Mouse (Mus musculus): Measurements from ENCODE around the gene Ypel3. TPM values are rescaled to one million over a fixed set of nuclear protein-coding genes. Genes with fewer than 3 reads are reported as not detected.

Ypel3 gene
- polyA plus RNA-seq (2012; rRNA removed), result 211 and 214 TPM in 2 replicates

GRCm38 (mm10) chr7:126776598-126777057, at the start of gene Ypel3:
Gene Ypel3, plus strand, starts transcription at chr7:126776955.

DNA sequence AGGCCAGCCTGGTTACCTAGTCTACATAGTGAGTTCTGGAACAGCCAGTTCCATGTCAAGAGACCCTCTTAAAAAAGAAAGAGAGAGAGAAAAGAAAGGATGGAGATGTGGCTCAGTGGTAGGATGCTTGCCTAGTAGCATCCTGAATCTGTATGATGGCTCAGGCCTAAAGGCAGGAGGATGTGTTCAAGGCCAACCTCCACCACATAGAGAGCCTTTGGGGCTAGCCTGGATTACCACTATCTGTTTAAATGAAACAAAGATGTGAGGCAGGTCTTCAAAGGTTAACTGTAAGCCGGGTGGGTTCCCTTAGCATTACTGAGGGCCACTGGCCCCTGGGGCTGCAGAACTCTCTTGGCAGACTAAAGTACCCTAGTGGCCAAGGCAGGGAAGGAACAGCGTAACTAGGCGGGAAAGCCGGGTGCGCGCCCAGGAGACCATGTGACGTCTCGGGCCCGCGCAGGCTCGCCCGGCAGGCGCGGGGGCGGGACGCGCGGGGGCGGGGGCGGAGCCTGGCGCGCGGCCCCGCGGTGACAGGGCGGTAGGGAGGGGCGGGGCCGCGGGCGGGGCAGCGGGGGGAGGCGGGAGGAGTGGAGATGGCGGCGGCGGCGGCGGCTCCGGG, 17.6 kb upstream of the Ypel3 start, which contains the start of gene Mapk3:
Mapk3 (plus strand) TSS at position 552 of the 622 bp plus-strand sequence.

DNA sequence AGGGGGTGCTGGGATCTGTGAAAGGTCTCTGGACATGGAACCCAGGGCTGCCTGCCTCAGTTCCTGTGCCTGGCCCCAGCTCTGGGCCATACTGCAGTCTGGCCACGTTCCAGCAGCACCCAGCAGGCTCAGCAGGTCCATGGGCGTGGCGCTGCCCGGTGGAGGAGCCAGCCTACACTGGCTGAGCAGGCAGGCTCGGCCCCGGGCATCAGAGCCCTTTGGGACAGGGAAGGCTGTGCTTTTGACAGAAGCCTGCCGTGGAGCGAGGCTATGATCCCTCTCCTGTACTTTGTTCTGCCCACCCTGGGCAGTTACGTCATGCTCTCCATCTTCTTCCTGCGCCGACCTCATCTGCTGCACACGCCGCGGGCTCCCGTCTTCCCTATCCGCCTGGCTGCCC, 10.6 kb upstream of the Ypel3 start, which contains the start of gene Gdpd3:
Gdpd3 (plus strand) TSS at position 134 of the 400 bp plus-strand sequence.

DNA sequence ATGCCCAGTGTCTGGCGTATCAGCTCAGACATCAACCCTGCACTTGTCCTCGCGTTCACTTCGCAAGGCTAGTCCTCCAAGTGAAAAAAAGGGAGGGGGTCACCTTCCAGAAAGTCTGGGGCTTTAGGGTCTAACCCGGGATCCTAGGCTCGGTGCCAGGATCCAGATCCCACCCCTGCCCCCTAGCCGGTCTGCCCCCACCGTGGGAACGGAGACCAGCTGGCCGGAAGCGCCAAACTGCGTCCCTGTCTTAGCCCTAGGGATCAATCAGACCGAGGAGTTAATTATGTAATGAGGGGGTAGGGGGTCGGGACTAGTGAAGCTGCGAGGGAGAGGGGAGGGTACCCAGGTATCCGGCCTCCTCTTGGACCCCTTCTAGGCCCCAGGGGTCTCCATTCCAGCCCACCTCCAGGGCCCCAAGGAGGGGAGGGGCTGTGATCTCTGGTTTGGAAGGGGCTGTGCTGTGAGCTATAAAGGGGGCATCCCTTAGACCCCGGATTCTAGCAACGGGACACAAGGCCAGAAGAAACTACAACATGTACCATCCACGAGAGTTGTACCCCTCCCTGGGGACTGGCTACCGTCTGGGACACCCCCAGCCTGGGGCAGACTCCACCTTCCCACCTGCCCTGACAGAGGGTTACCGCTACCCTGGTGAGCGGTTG, 4.3 kb downstream of the Ypel3 start, which contains the start of gene Tbx6:
Tbx6 (plus strand) TSS at position 513 of the 665 bp plus-strand sequence.

GRCm38 (mm10) chr7:126791851-126792720, 15.3 kb downstream of the Ypel3 start, which contains the start of gene Ppp4c:
Gene Ppp4c, minus strand, starts transcription at chr7:126792496.

GRCm38 (mm10) chr7:126797411-126798126, 20.8 kb downstream of the Ypel3 start, which contains the start of gene Fam57b:
Gene Fam57b, plus strand, starts transcription at chr7:126797668.

Other genes starting within 250 kb of the Ypel3 start
- gene Eif3c, start 210.5 kb upstream of the Ypel3 start, polyA plus RNA-seq (2012; rRNA removed), result 114 and 117 TPM in 2 replicates
- 0.27 and 0.32 TPM in 2 replicates for gene Apobr, start 192.0 kb upstream of the Ypel3 start, polyA plus RNA-seq (2012; rRNA removed)
- gene Cln3, start 191.1 kb upstream of the Ypel3 start, polyA plus RNA-seq (2012; rRNA removed), result 51.0 and 53.4 TPM in 2 replicates
- not detected in 2 replicates for gene Il27, start 182.0 kb upstream of the Ypel3 start, polyA plus RNA-seq (2012; rRNA removed)
- 10.0 and 10.4 TPM in 2 replicates for gene Nupr1, start 146.1 kb upstream of the Ypel3 start, polyA plus RNA-seq (2012; rRNA removed)
- gene Sgf29, start 127.6 kb upstream of the Ypel3 start, polyA plus RNA-seq (2012; rRNA removed), result 50.4 and 55.7 TPM in 2 replicates
- 8.5 and 9.5 TPM in 2 replicates for gene Sult1a1, start 100.5 kb upstream of the Ypel3 start, polyA plus RNA-seq (2012; rRNA removed)
- 51.8 and 60.8 TPM in 2 replicates for gene Bola2, start 81.6 kb upstream of the Ypel3 start, polyA plus RNA-seq (2012; rRNA removed)
- gene Slx1b, start 81.2 kb upstream of the Ypel3 start, polyA plus RNA-seq (2012; rRNA removed), result 41.3 and 45.8 TPM in 2 replicates
- gene Coro1a, start 69.2 kb upstream of the Ypel3 start, polyA plus RNA-seq (2012; rRNA removed), result 136 and 144 TPM in 2 replicates
- 247 and 263 TPM in 2 replicates for gene Mapk3, start 17.4 kb upstream of the Ypel3 start, polyA plus RNA-seq (2012; rRNA removed)
- gene Gdpd3, start 10.6 kb upstream of the Ypel3 start, polyA plus RNA-seq (2012; rRNA removed), result 7.9 TPM in 2 replicates
- gene Tbx6, start 4.5 kb downstream of the Ypel3 start, polyA plus RNA-seq (2012; rRNA removed), result 1.3 TPM in 2 replicates
- 155 and 157 TPM in 2 replicates for gene Ppp4c, start 15.5 kb downstream of the Ypel3 start, polyA plus RNA-seq (2012; rRNA removed)
- gene Fam57b, start 20.7 kb downstream of the Ypel3 start, polyA plus RNA-seq (2012; rRNA removed), result 147 and 196 TPM in 2 replicates
- not detected in 2 replicates for gene 4930451I11Rik, start 54.7 kb downstream of the Ypel3 start, polyA plus RNA-seq (2012; rRNA removed)
- gene Doc2a, start 70.5 kb downstream of the Ypel3 start, polyA plus RNA-seq (2012; rRNA removed), result 41.2 and 42.6 TPM in 2 replicates
- 61.5 and 63.2 TPM in 2 replicates for gene Hirip3, start 85.0 kb downstream of the Ypel3 start, polyA plus RNA-seq (2012; rRNA removed)
- 79.7 and 83.9 TPM in 2 replicates for gene Ino80e, start 85.4 kb downstream of the Ypel3 start, polyA plus RNA-seq (2012; rRNA removed)
- 99.8 and 102 TPM in 2 replicates for gene Taok2, start 107.7 kb downstream of the Ypel3 start, polyA plus RNA-seq (2012; rRNA removed)
- gene Tmem219, start 146.0 kb downstream of the Ypel3 start, polyA plus RNA-seq (2012; rRNA removed), result 31.6 and 32.1 TPM in 2 replicates
- 109 and 134 TPM in 2 replicates for gene Kctd13, start 151.9 kb downstream of the Ypel3 start, polyA plus RNA-seq (2012; rRNA removed)
- gene Asphd1, start 172.6 kb downstream of the Ypel3 start, polyA plus RNA-seq (2012; rRNA removed), result 29.9 TPM in 2 replicates
- 94.9 and 108 TPM in 2 replicates for gene Sez6l2, start 173.6 kb downstream of the Ypel3 start, polyA plus RNA-seq (2012; rRNA removed)
- 150 and 151 TPM in 2 replicates for gene Cdipt, start 199.0 kb downstream of the Ypel3 start, polyA plus RNA-seq (2012; rRNA removed)
- 0.73 and 1.1 TPM in 2 replicates for gene Cdiptos, start 199.1 kb downstream of the Ypel3 start, polyA plus RNA-seq (2012; rRNA removed)
- 4.1 and 4.6 TPM in 2 replicates for gene Mvp, start 237.7 kb downstream of the Ypel3 start, polyA plus RNA-seq (2012; rRNA removed)
- 0.98 and 1.4 TPM in 2 replicates for gene Pagr1b, start 239.5 kb downstream of the Ypel3 start, polyA plus RNA-seq (2012; rRNA removed)
- 9.1 and 18.9 TPM in 2 replicates for gene Pagr1a, start 240.4 kb downstream of the Ypel3 start, polyA plus RNA-seq (2012; rRNA removed)
- gene Gm42742, start 244.1 kb downstream of the Ypel3 start, polyA plus RNA-seq (2012; rRNA removed), result 90.1 and 95.0 TPM in 2 replicates
- gene Prrt2, start 244.3 kb downstream of the Ypel3 start, polyA plus RNA-seq (2012; rRNA removed), result 122 and 134 TPM in 2 replicates